Mouse (Mus musculus): ENCODE results near the gene Adap2.

- TF ChIP-seq POLR2A (IDR thresholded peaks at IDR 0.05; ENCODE audit: insufficient read depth, low read depth, low read length) (no peak), CTCF (IDR thresholded peaks at IDR 0.05) (no peak), EP300 (IDR thresholded peaks at IDR 0.05; ENCODE audit: insufficient read depth, low read depth, low read length) (no peak)
Observed at GRCm38 (mm10) chr11:80184531-80185071, 30.7 kb downstream of the Adap2 start.

All from heart, adult 2 months (tissue).